Mouse (Mus musculus): ENCODE results near the gene Dcun1d5. TPM values are rescaled to one million over a fixed set of nuclear protein-coding genes. Genes with fewer than 3 reads are reported as not detected.
"Not testable (repeated sequence)": the region's sequence is repeated elsewhere in the genome, so short reads cannot be mapped to it uniquely, and the experiment has no call there.

The Dcun1d5 gene
- polyA plus RNA-seq, 1 experiment from 2014 or later = 131 TPM

DNA sequence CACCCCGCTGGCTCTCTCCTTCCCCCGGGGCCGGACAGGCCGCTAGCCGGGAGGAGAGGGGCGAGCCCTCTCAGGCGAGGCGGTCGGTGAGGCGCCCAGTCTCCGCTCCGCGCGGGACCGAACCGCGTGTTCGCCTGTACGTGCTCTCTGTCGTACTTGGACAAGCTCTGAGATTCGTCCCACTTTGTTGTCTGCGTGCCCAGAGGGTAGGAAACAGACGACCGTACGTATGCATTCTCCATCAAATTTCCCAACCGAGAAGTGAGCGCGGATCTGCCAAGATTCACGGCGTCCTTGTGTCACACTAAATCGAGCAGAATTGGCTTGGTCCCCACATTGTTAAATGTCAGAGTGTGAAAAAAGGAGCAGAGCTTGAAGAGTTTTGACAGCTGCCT lies 574 bp downstream of the Dcun1d5 start:
- Histone ChIP-seq H3K27ac (ENCODE audit: low read depth, low read length) (peak overlapping the region; percentile 95), H3K4me1 (replicated peaks; ENCODE audit: control insufficient read depth, insufficient read depth, low read length) (peaks cover 2% of the 10 kb centered on the region; the same call in 1 of the 2 replicates), H3K9ac (ENCODE audit: low read depth, low read length) (peak overlapping the region; percentile 78), H3K36me3 (ENCODE audit: control insufficient read depth, insufficient read depth, low read length) (no peaks in the 10 kb centered on the region), H3K4me2 (peak overlapping the region; percentile 91), H3K4me3 (ENCODE audit: low read depth, low read length) (peak overlapping the region; percentile 81), H3K27me3 (replicated peaks; ENCODE audit: control insufficient read depth, insufficient read depth, low read length) (no peaks in the 10 kb centered on the region), H3K9me3 (ENCODE audit: control insufficient read depth, low read length) (no peaks in the 10 kb centered on the region)
- under 1% methylated on average over 29 of the region's 31 CpGs for WGBS
- ATAC-seq (replicated peaks; ENCODE audit: low FRiP score) (peak; percentile 79), DNase-seq (ENCODE audit: low spot score) (no peak)

DNA sequence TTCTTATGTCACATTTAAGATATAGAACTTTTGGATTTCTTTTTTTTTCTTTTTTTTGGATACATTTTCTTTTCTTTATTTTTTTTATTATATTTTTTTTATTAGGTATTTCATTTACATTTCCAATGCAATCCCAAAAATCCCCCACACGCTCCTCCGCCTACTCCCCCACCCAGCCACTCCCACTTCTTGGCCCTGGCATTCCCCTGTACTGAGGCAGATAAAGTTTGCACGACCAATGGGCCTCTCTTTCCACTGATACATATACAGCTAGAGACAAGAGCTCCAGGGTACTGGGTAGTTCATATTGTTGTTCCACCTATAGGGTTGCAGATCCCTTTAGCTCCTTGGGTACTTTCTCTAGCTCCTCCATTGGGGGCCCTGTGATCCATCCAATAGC lies 6.4 kb downstream of the Dcun1d5 start:
- H3K4me1 ChIP-seq (replicated peaks; ENCODE audit: control insufficient read depth, insufficient read depth, low read length); H3K9ac ChIP-seq (ENCODE audit: low read depth, low read length); H3K36me3 ChIP-seq (ENCODE audit: control insufficient read depth, insufficient read depth, low read length); DNase-seq (ENCODE audit: low spot score); H3K27ac ChIP-seq (ENCODE audit: low read depth, low read length); H3K9me3 ChIP-seq (ENCODE audit: control insufficient read depth, low read length); H3K4me2 ChIP-seq; H3K4me3 ChIP-seq (ENCODE audit: low read depth, low read length); H3K27me3 ChIP-seq (replicated peaks; ENCODE audit: control insufficient read depth, insufficient read depth, low read length): not testable (repeated sequence)
- peak; percentile 72 for ATAC-seq (replicated peaks; ENCODE audit: low FRiP score)
- 81% methylated on average over 3 of the region's 3 CpGs for WGBS

DNA sequence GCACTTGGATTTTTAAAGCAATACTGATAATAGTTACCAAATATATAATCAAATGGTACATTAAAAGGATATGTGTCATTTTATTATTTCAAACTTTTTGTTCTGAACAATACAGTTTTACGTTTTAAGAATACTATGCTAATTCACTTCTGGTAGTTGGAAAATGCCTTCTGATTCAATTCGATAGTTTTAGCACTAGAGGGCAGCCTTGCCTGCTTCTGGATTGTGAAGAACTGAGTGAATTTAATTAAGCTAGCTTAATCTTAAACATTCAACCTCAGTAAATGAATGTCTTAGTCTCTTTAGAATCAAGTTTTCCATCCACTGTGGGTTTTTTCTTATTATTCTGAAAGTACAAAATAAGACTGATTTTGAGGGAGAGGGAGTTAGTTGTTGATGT lies 31.9 kb downstream of the Dcun1d5 start:
- Histone ChIP-seq H3K4me1 (replicated peaks; ENCODE audit: control insufficient read depth, insufficient read depth, low read length) (no peaks in the 10 kb centered on the region), H3K27me3 (replicated peaks; ENCODE audit: control insufficient read depth, insufficient read depth, low read length) (no peaks in the 10 kb centered on the region), H3K9ac (ENCODE audit: low read depth, low read length) (no peak overlapping the region), H3K4me3 (ENCODE audit: low read depth, low read length) (no peak overlapping the region), H3K4me2 (no peak overlapping the region), H3K36me3 (ENCODE audit: control insufficient read depth, insufficient read depth, low read length) (peaks cover 5% of the 10 kb centered on the region; the same call in 1 of the 2 replicates), H3K9me3 (ENCODE audit: control insufficient read depth, low read length) (no peaks in the 10 kb centered on the region), H3K27ac (ENCODE audit: low read depth, low read length) (no peak overlapping the region)
- no peak for ATAC-seq (replicated peaks; ENCODE audit: low FRiP score)
- WGBS = 52% methylated on average over 2 of the region's 2 CpGs
- no peak for DNase-seq (ENCODE audit: low spot score)

DNA sequence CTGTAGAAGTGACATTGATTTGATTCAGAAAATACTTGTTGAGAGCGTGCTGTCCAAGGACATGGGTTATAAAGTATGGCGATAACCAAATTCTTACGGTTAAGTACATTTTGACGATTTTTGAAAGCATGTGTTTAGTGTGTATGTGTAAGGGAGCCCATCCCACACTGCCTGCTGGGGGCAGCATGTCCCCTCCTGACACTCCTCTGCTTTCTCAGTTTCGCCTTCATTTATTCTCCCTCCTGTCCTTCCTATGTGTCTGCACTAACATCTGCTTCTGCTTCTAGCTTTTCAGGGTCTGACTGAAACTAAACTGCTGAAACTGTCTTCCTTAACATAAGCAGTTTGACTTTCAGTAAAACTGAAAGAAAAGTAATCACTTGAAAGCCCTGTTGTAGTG lies 36.7 kb downstream of the Dcun1d5 start:
- Histone ChIP-seq H3K4me3 (ENCODE audit: low read depth, low read length) (no peak overlapping the region), H3K27ac (ENCODE audit: low read depth, low read length) (no peak overlapping the region), H3K9me3 (ENCODE audit: control insufficient read depth, low read length) (no peaks in the 10 kb centered on the region), H3K9ac (ENCODE audit: low read depth, low read length) (no peak overlapping the region), H3K4me1 (replicated peaks; ENCODE audit: control insufficient read depth, insufficient read depth, low read length) (no peaks in the 10 kb centered on the region), H3K4me2 (no peak overlapping the region), H3K36me3 (ENCODE audit: control insufficient read depth, insufficient read depth, low read length) (no peaks in the 10 kb centered on the region), H3K27me3 (replicated peaks; ENCODE audit: control insufficient read depth, insufficient read depth, low read length) (no peaks in the 10 kb centered on the region)
- WGBS = 89% methylated on average over 5 of the region's 5 CpGs
- ATAC-seq (replicated peaks; ENCODE audit: low FRiP score) (no peak), DNase-seq (ENCODE audit: low spot score) (no peak)

DNA sequence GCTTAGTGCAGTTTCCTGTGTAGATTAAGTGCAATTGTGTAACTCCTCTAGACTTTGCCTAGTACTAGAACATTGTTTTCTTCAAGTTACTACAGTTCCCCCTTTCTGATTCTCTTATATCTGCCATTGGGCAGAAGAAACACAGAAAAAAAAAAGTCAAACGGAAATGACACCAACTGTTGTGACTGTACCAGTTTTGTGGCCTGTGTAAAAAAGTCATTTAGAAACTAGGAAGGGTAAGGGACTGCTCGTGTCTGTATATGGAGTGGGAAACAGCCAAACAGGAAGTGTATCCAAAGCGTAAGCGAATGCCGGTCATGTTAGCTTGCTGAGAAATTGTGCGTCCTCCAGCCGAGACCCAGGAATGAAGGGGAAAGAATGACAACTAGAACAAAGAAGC lies 37.1 kb downstream of the Dcun1d5 start:
- Histone ChIP-seq H3K27me3 (replicated peaks; ENCODE audit: control insufficient read depth, insufficient read depth, low read length) (no peaks in the 10 kb centered on the region), H3K4me1 (replicated peaks; ENCODE audit: control insufficient read depth, insufficient read depth, low read length) (no peaks in the 10 kb centered on the region), H3K4me3 (ENCODE audit: low read depth, low read length) (no peak overlapping the region), H3K9me3 (ENCODE audit: control insufficient read depth, low read length) (no peaks in the 10 kb centered on the region), H3K36me3 (ENCODE audit: control insufficient read depth, insufficient read depth, low read length) (no peaks in the 10 kb centered on the region), H3K4me2 (no peak overlapping the region), H3K27ac (ENCODE audit: low read depth, low read length) (no peak overlapping the region), H3K9ac (ENCODE audit: low read depth, low read length) (no peak overlapping the region)
- ATAC-seq (replicated peaks; ENCODE audit: low FRiP score) (no peak), DNase-seq (ENCODE audit: low spot score) (no peak)
- 84% methylated on average over 7 of the region's 7 CpGs for whole genome bisulfite sequencing

DNA sequence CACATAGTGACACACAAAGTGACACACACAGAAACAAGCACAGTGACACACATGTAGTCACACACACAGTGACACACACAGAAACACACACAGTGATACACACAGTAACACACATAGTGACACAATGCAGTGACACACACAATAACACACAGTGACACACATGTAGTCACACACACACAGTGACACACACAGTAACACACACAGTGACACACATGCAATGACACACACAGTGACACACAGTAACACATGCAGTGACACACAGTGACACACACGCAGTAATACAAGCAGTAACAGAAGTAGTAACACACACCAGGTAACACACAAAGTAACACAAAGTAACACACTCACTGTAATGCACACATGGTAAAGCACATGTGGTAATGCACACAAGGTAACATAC lies 54.3 kb downstream of the Dcun1d5 start:
- no peak overlapping the region for H3K27ac ChIP-seq (ENCODE audit: low read depth, low read length)
- DNase-seq (ENCODE audit: low spot score) (no peak), ATAC-seq (replicated peaks; ENCODE audit: low FRiP score) (no peak)
- 79% methylated on average over 1 of the region's 1 CpGs for WGBS
- no peaks in the 10 kb centered on the region for H3K9me3 ChIP-seq (ENCODE audit: control insufficient read depth, low read length)
- H3K36me3 ChIP-seq (ENCODE audit: control insufficient read depth, insufficient read depth, low read length) = no peaks in the 10 kb centered on the region
- H3K4me1 ChIP-seq (replicated peaks; ENCODE audit: control insufficient read depth, insufficient read depth, low read length) = no peaks in the 10 kb centered on the region
- H3K27me3 ChIP-seq (replicated peaks; ENCODE audit: control insufficient read depth, insufficient read depth, low read length) = no peaks in the 10 kb centered on the region
- no peak overlapping the region for H3K4me2 ChIP-seq
- H3K9ac ChIP-seq (ENCODE audit: low read depth, low read length) = no peak overlapping the region
- H3K4me3 ChIP-seq (ENCODE audit: low read depth, low read length) = no peak overlapping the region

DNA sequence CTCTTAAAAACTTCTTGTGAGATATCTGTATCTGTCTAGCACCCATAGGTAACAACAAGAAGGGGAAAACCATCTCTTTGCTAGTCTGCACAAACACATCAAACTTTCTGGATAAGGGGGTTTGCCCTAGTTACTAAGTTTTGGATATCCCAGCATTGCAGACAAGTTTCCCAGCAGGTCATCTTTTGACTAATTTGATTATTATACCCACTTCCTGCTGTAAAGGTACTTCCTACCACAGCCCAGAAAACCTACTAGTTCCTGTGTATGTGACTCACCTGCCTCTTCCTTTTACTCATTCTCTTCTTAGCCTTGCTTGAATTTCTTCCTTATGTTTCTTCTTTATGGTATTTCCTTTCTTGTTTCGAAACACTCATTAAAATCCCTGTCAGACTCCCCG lies 55.6 kb downstream of the Dcun1d5 start:
- no peak for ATAC-seq (replicated peaks; ENCODE audit: low FRiP score)
- no peak for DNase-seq (ENCODE audit: low spot score)
- WGBS = 79% methylated on average over 2 of the region's 2 CpGs
- no peak overlapping the region for H3K4me2 ChIP-seq
- no peak overlapping the region for H3K9ac ChIP-seq (ENCODE audit: low read depth, low read length)
- no peaks in the 10 kb centered on the region for H3K27me3 ChIP-seq (replicated peaks; ENCODE audit: control insufficient read depth, insufficient read depth, low read length)
- no peaks in the 10 kb centered on the region for H3K4me1 ChIP-seq (replicated peaks; ENCODE audit: control insufficient read depth, insufficient read depth, low read length)
- no peak overlapping the region for H3K27ac ChIP-seq (ENCODE audit: low read depth, low read length)
- no peaks in the 10 kb centered on the region for H3K9me3 ChIP-seq (ENCODE audit: control insufficient read depth, low read length)
- H3K36me3 ChIP-seq (ENCODE audit: control insufficient read depth, insufficient read depth, low read length) = no peaks in the 10 kb centered on the region
- no peak overlapping the region for H3K4me3 ChIP-seq (ENCODE audit: low read depth, low read length)

DNA sequence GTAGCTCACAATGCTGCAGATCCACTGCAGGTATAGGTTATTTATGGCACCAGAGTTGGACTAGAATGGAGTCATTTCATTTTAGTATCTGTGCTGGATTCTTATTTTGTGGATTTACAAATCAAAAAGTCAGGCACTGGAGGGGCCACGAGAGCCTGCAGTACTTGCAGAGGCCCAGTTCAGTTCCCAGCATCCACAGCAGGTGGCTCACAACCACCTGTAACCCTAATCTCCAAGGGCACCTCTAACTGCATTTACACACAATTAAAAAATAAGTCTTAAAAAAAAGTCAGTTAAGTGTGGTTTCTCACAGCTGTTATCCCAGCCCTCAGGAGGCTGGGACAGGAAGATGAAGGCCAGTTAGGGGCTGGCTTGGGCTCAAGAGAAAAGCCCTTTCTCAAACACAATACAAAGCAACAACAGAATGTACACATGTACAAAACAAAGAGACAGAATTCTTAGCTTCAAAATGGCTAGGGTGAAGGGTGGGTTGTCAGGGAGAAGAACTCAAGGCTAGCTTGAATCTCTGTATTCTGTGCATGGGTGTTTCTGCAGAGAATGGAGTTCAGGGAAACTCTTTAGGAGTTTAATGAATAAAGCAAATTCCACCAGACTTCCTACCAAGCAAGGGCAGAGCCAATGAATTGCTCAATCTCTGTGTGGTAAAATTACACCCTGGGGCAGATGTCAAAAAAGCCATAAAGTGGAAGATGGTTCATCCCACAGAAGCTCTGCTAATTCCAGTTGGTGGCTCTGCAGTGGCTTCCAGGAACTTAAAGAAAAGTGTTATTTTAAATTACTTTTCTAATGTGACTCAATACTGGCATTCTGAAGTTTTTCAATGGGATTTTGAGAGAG lies 68.7 kb downstream of the Dcun1d5 start:
- Histone ChIP-seq H3K27ac (ENCODE audit: low read depth, low read length) (no peak overlapping the region), H3K4me2 (no peak overlapping the region), H3K4me3 (ENCODE audit: low read depth, low read length) (no peak overlapping the region), H3K9me3 (ENCODE audit: control insufficient read depth, low read length) (no peaks in the 10 kb centered on the region), H3K9ac (ENCODE audit: low read depth, low read length) (no peak overlapping the region), H3K36me3 (ENCODE audit: control insufficient read depth, insufficient read depth, low read length) (no peaks in the 10 kb centered on the region), H3K27me3 (replicated peaks; ENCODE audit: control insufficient read depth, insufficient read depth, low read length) (no peaks in the 10 kb centered on the region), H3K4me1 (replicated peaks; ENCODE audit: control insufficient read depth, insufficient read depth, low read length) (no peaks in the 10 kb centered on the region)
- DNase-seq (ENCODE audit: low spot score) (no peak), ATAC-seq (replicated peaks; ENCODE audit: low FRiP score) (no peak)
- WGBS = 62% methylated on average over 1 of the region's 1 CpGs
